Mouse (Mus musculus): ENCODE data around the gene Exph5. TPM values are rescaled to one million over a fixed set of nuclear protein-coding genes. Genes with fewer than 3 reads are reported as not detected.
A peak's percentile ranks its signal among the peaks of the same experiment; 100 is the strongest.

The Exph5 gene
- polyA plus RNA-seq (2011; ENCODE audit: insufficient read depth, insufficient read length, low replicate concordance, missing spikeins), result 0.57 and 0.80 TPM in 2 replicates

- Histone ChIP-seq H3K27ac (ENCODE audit: control insufficient read depth, insufficient read depth, low read depth, low read length, poor library complexity) (no peak within 1 kb of the TSS), H3K4me1 (ENCODE audit: control insufficient read depth, insufficient read depth, low read length) (no peaks in the 10 kb centered on the region), H3K4me3 (replicated peaks; ENCODE audit: control insufficient read depth, low read depth, low read length) (no peak within 1 kb of the TSS)
- TF ChIP-seq POLR2A (IDR thresholded peaks at IDR 0.05; ENCODE audit: borderline replicate concordance, control insufficient read depth, low read depth, low read length) (no peak), CTCF (IDR thresholded peaks at IDR 0.05; ENCODE audit: control insufficient read depth, insufficient read depth, low read length) (no peak)
- WGBS, result 2% methylated on average over 11 of the region's 11 CpGs
These were observed at the start of gene Exph5 for GRCm38 (mm10) chr9:53301269-53301720. Gene Exph5, plus strand, starts transcription at chr9:53301670.

GRCm38 (mm10) chr9:53254368-53254767 is 47.1 kb upstream of the Exph5 start:
- H3K4me1 ChIP-seq (ENCODE audit: control insufficient read depth, insufficient read depth, low read length), result no peaks in the 10 kb centered on the region
- TF ChIP-seq CTCF (IDR thresholded peaks at IDR 0.05; ENCODE audit: control insufficient read depth, insufficient read depth, low read length), result peak; percentile 51
- no peak for TF ChIP-seq POLR2A (IDR thresholded peaks at IDR 0.05; ENCODE audit: borderline replicate concordance, control insufficient read depth, low read depth, low read length)
- 3% methylated on average over 4 of the region's 4 CpGs for WGBS

GRCm38 (mm10) chr9:53256690-53257305 is 44.7 kb upstream of the Exph5 start:
- no peak overlapping the region for H3K27ac ChIP-seq (ENCODE audit: control insufficient read depth, insufficient read depth, low read depth, low read length, poor library complexity)
- WGBS, result 75% methylated on average over 4 of the region's 4 CpGs
- TF ChIP-seq CTCF (IDR thresholded peaks at IDR 0.05; ENCODE audit: control insufficient read depth, insufficient read depth, low read length) (no peak), POLR2A (IDR thresholded peaks at IDR 0.05; ENCODE audit: borderline replicate concordance, control insufficient read depth, low read depth, low read length) (no peak)

More at GRCm38 (mm10) chr9:53254368-53254767, 47.1 kb upstream of the Exph5 start:
- no peak overlapping the region for H3K4me3 ChIP-seq (replicated peaks; ENCODE audit: control insufficient read depth, low read depth, low read length)
- no peak overlapping the region for H3K27ac ChIP-seq (ENCODE audit: control insufficient read depth, insufficient read depth, low read depth, low read length, poor library complexity)

GRCm38 (mm10) chr9:53257772-53258171 is 43.7 kb upstream of the Exph5 start:
- Histone ChIP-seq H3K4me3 (replicated peaks; ENCODE audit: control insufficient read depth, low read depth, low read length) (no peak overlapping the region), H3K27ac (ENCODE audit: control insufficient read depth, insufficient read depth, low read depth, low read length, poor library complexity) (no peak overlapping the region), H3K4me1 (ENCODE audit: control insufficient read depth, insufficient read depth, low read length) (no peaks in the 10 kb centered on the region)
- 43% methylated on average over 3 of the region's 3 CpGs for WGBS
- no peak for TF ChIP-seq POLR2A (IDR thresholded peaks at IDR 0.05; ENCODE audit: borderline replicate concordance, control insufficient read depth, low read depth, low read length)
- no peak for TF ChIP-seq CTCF (IDR thresholded peaks at IDR 0.05; ENCODE audit: control insufficient read depth, insufficient read depth, low read length)

More at GRCm38 (mm10) chr9:53256690-53257305, 44.7 kb upstream of the Exph5 start:
- Histone ChIP-seq H3K4me1 (ENCODE audit: control insufficient read depth, insufficient read depth, low read length) (no peaks in the 10 kb centered on the region), H3K4me3 (replicated peaks; ENCODE audit: control insufficient read depth, low read depth, low read length) (no peak overlapping the region)

DNA sequence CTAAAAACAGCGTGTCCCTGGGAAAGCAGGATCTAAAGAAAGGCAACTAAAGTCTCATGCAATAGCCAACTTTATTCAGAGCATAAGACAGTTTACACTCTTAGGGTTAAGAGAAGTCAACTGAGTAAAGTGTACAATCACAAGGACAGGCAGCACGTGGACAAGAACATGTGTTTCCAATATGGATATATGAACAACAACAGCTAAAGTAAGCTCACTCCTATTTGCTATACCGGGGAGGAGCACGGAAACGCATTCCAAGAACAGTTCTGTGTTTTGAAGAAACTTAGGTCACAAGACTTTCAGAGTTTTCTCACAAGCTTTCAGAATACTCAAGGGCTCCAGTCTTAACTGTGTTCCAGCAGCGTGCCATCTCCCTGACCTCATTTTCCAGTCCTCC is 43.3 kb upstream of the Exph5 start:
- Histone ChIP-seq H3K4me3 (replicated peaks; ENCODE audit: control insufficient read depth, low read depth, low read length) (no peak overlapping the region), H3K27ac (ENCODE audit: control insufficient read depth, insufficient read depth, low read depth, low read length, poor library complexity) (no peak overlapping the region), H3K4me1 (ENCODE audit: control insufficient read depth, insufficient read depth, low read length) (no peaks in the 10 kb centered on the region)
- 83% methylated on average over 6 of the region's 6 CpGs for WGBS
- no peak for TF ChIP-seq POLR2A (IDR thresholded peaks at IDR 0.05; ENCODE audit: borderline replicate concordance, control insufficient read depth, low read depth, low read length)
- TF ChIP-seq CTCF (IDR thresholded peaks at IDR 0.05; ENCODE audit: control insufficient read depth, insufficient read depth, low read length), result no peak

DNA sequence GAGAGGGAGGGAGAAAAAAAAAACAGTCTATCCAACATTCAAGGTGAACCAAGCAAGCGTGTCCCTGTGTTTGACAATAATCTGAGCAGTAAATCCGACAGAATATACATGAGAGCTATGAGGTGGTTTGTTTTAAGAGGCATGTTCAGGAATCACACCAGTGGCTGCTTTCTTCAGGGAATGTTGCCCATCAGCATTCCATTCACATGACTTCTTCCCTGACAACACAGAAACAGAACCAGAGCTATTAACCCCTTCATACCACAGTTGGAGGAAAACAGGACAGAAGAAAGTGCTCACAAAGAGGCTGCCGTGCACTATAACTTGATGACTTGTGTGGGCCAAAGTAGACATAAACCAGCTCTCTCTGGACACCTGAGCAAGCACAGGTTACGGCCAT is 37.1 kb upstream of the Exph5 start:
- no peak for TF ChIP-seq POLR2A (IDR thresholded peaks at IDR 0.05; ENCODE audit: borderline replicate concordance, control insufficient read depth, low read depth, low read length)
- no peak for TF ChIP-seq CTCF (IDR thresholded peaks at IDR 0.05; ENCODE audit: control insufficient read depth, insufficient read depth, low read length)
- Histone ChIP-seq H3K27ac (ENCODE audit: control insufficient read depth, insufficient read depth, low read depth, low read length, poor library complexity) (no peak overlapping the region), H3K4me1 (ENCODE audit: control insufficient read depth, insufficient read depth, low read length) (no peaks in the 10 kb centered on the region), H3K4me3 (replicated peaks; ENCODE audit: control insufficient read depth, low read depth, low read length) (no peak overlapping the region)
- 82% methylated on average over 4 of the region's 4 CpGs for WGBS

GRCm38 (mm10) chr9:53265589-53265988 is 35.9 kb upstream of the Exph5 start:
- TF ChIP-seq POLR2A (IDR thresholded peaks at IDR 0.05; ENCODE audit: borderline replicate concordance, control insufficient read depth, low read depth, low read length) (no peak), CTCF (IDR thresholded peaks at IDR 0.05; ENCODE audit: control insufficient read depth, insufficient read depth, low read length) (no peak)
- H3K4me3 ChIP-seq (replicated peaks; ENCODE audit: control insufficient read depth, low read depth, low read length), result no peak overlapping the region
- H3K4me1 ChIP-seq (ENCODE audit: control insufficient read depth, insufficient read depth, low read length), result no peaks in the 10 kb centered on the region
- no peak overlapping the region for H3K27ac ChIP-seq (ENCODE audit: control insufficient read depth, insufficient read depth, low read depth, low read length, poor library complexity)
- WGBS, result 90% methylated on average over 2 of the region's 2 CpGs

DNA sequence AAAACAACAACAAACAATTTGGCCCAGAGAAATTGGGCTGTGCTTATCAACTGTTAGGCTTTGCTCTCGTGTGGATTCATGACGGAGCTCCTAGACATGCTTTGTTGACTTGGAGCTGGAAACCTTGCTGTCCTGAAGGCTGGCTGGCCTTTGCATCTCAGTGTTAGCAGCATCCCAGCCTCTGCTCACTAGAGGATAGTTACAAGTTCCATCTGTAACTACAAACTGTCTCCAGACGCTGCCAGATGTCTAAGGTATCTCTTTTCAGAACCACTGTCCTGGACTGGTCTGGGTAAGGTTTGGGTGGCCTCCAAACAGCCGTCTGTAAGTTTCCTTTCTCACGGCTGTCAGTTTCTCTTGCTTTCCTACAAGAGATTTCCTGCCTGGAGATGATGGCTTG is 33.4 kb upstream of the Exph5 start:
- H3K27ac ChIP-seq (ENCODE audit: control insufficient read depth, insufficient read depth, low read depth, low read length, poor library complexity), result no peak overlapping the region
- WGBS, result 47% methylated on average over 5 of the region's 5 CpGs
- H3K4me1 ChIP-seq (ENCODE audit: control insufficient read depth, insufficient read depth, low read length), result no peaks in the 10 kb centered on the region
- H3K4me3 ChIP-seq (replicated peaks; ENCODE audit: control insufficient read depth, low read depth, low read length), result no peak overlapping the region
- TF ChIP-seq POLR2A (IDR thresholded peaks at IDR 0.05; ENCODE audit: borderline replicate concordance, control insufficient read depth, low read depth, low read length) (no peak), CTCF (IDR thresholded peaks at IDR 0.05; ENCODE audit: control insufficient read depth, insufficient read depth, low read length) (no peak)

Measured in bone marrow, adult 2 months (tissue).